Mouse (Mus musculus) liver, adult 10 weeks (tissue): Measurements from ENCODE around the gene Zp1. TPM values are rescaled to one million over a fixed set of nuclear protein-coding genes. Genes with fewer than 3 reads are reported as not detected.

Experiments used
- polyA plus RNA-seq: library from polyadenylated mRNA; stranded (reverse); fragments of 350-450 nt; fragmentation: Illumina TruSeq; extraction: RNeasy Lipid Tissue Mini Kit (QIAGEN cat#74804); gene quantifications from one replicate; pipeline ENCODE4 v1.2.3, GENCODE M21; 2014; ENCODE audit warnings: low read depth, low replicate concordance

Gene Zp1
- polyA plus RNA-seq = not detected

GRCm38 (mm10) chr19:10920532-10920931 is at the start of gene Zp1:
Gene Zp1, minus strand, starts transcription at chr19:10920632.

GRCm38 (mm10) chr19:10949112-10949511 is 28.7 kb upstream of the Zp1 start, which contains the start of gene Ccdc86:
Gene Ccdc86, minus strand, starts transcription at chr19:10949266.

GRCm38 (mm10) chr19:10937110-10937563 is 16.7 kb upstream of the Zp1 start, which contains the start of gene Ptgdr2:
Gene Ptgdr2, plus strand, starts transcription at chr19:10937160.

GRCm38 (mm10) chr19:10895016-10895528 is 25.4 kb downstream of the Zp1 start, which contains the start of gene Prpf19:
Gene Prpf19, plus strand, starts transcription at chr19:10895231.

GRCm38 (mm10) chr19:10881426-10882154 is 38.8 kb downstream of the Zp1 start, which contains the start of gene Tmem109:
Gene Tmem109, minus strand, starts transcription at chr19:10882001.

GRCm38 (mm10) chr19:10869886-10870527 is 50.4 kb downstream of the Zp1 start, which contains the start of gene Tmem132a:
Gene Tmem132a, minus strand, starts transcription at chr19:10869940.

Other genes starting within 250 kb of the Zp1 start
- gene Pga5, start 242.6 kb downstream of the Zp1 start, polyA plus RNA-seq = not detected
- gene Vps37c, start 231.9 kb downstream of the Zp1 start, polyA plus RNA-seq = 1.7 TPM
- gene Cd5, start 181.6 kb downstream of the Zp1 start, polyA plus RNA-seq = not detected
- gene Cd6, start 90.6 kb downstream of the Zp1 start, polyA plus RNA-seq = not detected
- 1.8 TPM for gene Slc15a3, start 80.9 kb downstream of the Zp1 start, polyA plus RNA-seq
- not detected for gene Tmem132a, start 50.7 kb downstream of the Zp1 start, polyA plus RNA-seq
- gene Tmem109, start 38.6 kb downstream of the Zp1 start, polyA plus RNA-seq = 2.3 TPM
- 30.7 TPM for gene Prpf19, start 25.4 kb downstream of the Zp1 start, polyA plus RNA-seq
- not detected for gene Ptgdr2, start 16.5 kb upstream of the Zp1 start, polyA plus RNA-seq
- gene Ccdc86, start 28.6 kb upstream of the Zp1 start, polyA plus RNA-seq = 1.4 TPM
- gene Ms4a10, start 54.0 kb upstream of the Zp1 start, polyA plus RNA-seq = not detected
- not detected for gene Ms4a15, start 72.6 kb upstream of the Zp1 start, polyA plus RNA-seq
- not detected for gene Ms4a18, start 97.4 kb upstream of the Zp1 start, polyA plus RNA-seq
- gene Ms4a8a, start 160.5 kb upstream of the Zp1 start, polyA plus RNA-seq = 1.8 TPM
- gene 1700017D01Rik, start 210.2 kb upstream of the Zp1 start, polyA plus RNA-seq = not detected
- not detected for gene 1700025F22Rik, start 244.7 kb upstream of the Zp1 start, polyA plus RNA-seq